Mouse (Mus musculus) E14TG2a.4 (cell line): Measurements from ENCODE around the gene Gm20547.

ENCODE experiments used
- CTCF ChIP-seq: conservative IDR thresholded peaks from 2 replicates; pipeline ENCODE4 v1.5.1; 2014; ENCODE audit warnings: low read length
- NANOG ChIP-seq: IDR thresholded peaks from 2 replicates; pipeline ENCODE4 v1.6.1; 2014; ENCODE audit warnings: borderline replicate concordance, low read length, mixed read lengths
- POU5F1 ChIP-seq: IDR thresholded peaks from 2 replicates; pipeline ENCODE4 v1.6.1; 2014; ENCODE audit warnings: low read length, borderline replicate concordance

GRCm38 (mm10) chr17:34811275-34811674 lies 70.6 kb downstream of the Gm20547 start:
- TF ChIP-seq CTCF (no peak), NANOG (no peak), POU5F1 (no peak)
